Mouse (Mus musculus) splenic B cell, adult 2 months (primary cell): ENCODE results near the gene Spaca9.

ENCODE experiments used
- DNase-seq: peaks from one replicate; pipeline ENCODE4 v3.0.0-alpha.2; 2011; ENCODE audit warnings: low read depth, low spot score
- H3K27me3 ChIP-seq: 2 replicates; pipeline ENCODE4 v1.6.1; 2012; ENCODE audit warnings: mild to moderate bottlenecking, low read length, moderate library complexity, mixed read lengths; ENCODE audit not compliant: control insufficient read depth, poor library complexity, insufficient read depth, severe bottlenecking
- H3K36me3 ChIP-seq: 2 replicates; pipeline ENCODE4 v1.6.1; 2012; ENCODE audit warnings: mild to moderate bottlenecking, low read length, moderate library complexity, mixed read lengths; ENCODE audit not compliant: control insufficient read depth, poor library complexity, insufficient read depth, severe bottlenecking

The Spaca9 gene

DNA sequence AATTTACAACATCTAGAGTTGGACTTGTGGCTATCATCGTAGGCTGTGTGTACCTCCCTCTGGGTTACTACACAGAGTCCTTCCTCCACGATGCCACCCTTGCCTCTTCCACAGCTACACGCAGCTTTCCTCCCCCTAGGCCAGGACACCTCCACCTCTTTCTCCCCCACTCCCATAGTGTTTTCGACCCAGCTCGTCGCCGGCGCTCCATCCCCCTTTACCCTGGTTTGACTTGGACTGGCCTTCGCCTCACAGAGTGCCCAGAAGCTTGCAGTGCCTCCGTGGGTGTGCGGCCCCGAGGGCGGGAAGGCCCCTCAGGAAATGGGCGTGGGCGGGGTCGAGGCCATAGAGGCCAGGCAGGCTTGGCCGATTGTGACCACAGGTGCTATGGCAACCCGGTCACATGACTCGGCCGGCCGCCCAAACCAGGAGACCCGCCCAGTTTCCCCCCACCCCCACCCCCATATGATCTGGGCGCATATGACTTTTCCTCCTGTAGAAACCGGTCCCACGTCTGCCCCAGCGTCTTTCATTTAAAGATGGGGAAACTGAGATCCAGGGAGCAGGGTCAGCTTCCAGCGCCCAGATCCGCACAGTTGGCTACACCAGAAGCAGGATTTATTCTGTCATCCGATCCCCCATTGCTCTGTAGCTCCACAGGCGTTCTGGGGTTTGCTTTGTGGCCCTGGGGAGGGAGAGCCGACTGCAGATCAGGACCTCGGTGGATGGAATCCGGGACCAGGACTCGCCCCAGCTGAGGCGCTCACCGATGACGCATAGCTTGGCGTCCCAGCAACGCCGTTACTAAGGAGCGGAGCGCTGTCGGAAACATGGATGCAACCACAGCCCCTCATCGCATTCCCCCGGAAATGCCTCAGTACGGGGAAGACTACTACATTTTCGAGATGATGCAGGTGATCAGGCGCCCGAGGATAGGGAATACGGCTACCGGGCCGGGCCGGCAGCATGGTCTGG, at the start of gene Spaca9, which contains the start of gene Ak8:
TSS of gene Spaca9 (minus strand) at position 367 of the 975 bp plus-strand sequence.
TSS of gene Ak8 (plus strand) at position 804 of the 975 bp plus-strand sequence.
- Histone ChIP-seq H3K36me3 (no peaks in the 10 kb centered on the region), H3K27me3 (no peaks in the 10 kb centered on the region)
- peak; percentile 68 for DNase-seq

DNA sequence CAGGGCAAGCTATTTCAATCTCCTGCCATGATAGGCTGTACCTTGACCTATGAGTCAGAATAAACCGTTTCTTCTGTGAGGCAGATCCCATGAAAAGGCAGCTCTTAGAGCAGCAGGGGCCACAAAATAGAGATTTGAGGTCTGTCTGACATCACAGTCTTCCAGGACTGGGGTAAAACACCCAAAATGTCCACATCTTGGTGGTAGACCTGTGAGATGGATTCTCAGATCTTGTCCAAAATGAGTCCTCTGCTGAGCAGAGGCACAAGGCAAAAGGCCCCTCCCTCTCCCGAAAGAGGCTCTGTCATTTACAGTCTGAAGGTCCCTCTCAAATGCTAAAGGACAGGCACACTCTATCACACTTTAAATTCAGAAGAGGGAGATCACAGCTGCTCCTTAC, 48.2 kb upstream of the Spaca9 start:
- Histone ChIP-seq H3K36me3 (no peaks in the 10 kb centered on the region), H3K27me3 (no peaks in the 10 kb centered on the region)

DNA sequence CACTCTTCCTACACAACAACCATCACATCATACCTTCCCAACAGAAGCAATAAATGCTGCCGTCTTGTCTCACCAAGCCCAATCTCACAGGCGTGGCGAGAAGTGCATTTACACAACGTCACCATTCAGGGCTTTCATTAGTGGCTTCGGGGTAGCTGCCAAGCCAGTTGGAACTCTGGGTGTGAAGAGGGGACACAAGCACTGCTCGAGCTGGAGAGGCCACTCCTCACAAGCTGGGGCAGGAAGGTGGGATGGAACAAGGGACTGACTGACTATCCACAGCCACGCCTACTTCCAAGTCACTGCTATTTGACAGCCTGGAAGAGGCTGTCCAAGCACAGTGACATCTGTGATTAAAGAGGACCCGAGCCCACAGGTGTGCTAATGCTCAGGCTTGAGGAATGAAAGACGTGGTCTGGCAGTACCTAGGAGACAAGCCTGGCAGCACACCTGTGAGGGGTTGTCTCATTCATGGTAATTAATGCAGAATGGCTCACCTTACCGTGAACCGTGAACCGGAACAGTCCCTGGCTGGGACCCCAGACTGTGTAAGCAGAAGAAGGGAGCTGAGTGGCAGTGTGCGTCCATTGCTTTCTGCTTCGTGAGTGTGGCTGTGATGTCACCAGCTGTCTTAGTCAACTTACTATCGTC, 47.3 kb upstream of the Spaca9 start:
- H3K36me3 ChIP-seq: no peaks in the 10 kb centered on the region
- H3K27me3 ChIP-seq: no peaks in the 10 kb centered on the region
- no peak for DNase-seq

More for the DNA sequence above, 48.2 kb upstream of the Spaca9 start:
- DNase-seq: no peak

DNA sequence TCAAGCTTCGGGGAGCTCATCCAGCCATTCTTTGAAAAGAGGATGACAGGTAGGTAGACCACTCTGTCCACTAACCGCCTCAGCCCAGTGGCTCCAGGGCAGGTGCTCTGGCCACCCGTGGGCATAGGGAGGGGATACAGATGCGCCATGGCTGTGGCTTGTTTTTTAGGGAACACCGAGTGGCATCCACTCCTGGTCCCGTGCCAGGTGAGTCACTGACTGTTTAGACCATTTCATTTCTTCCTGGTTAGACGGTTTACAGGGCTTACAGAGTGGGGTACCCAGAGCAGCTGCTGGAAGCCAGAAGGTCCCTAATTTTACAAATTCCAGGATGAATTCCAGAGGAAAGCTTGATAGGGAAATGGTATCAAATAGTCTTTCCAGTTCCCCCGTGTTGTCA, 43.2 kb upstream of the Spaca9 start:
- no peaks in the 10 kb centered on the region for H3K36me3 ChIP-seq
- H3K27me3 ChIP-seq: no peaks in the 10 kb centered on the region
- DNase-seq: no peak

DNA sequence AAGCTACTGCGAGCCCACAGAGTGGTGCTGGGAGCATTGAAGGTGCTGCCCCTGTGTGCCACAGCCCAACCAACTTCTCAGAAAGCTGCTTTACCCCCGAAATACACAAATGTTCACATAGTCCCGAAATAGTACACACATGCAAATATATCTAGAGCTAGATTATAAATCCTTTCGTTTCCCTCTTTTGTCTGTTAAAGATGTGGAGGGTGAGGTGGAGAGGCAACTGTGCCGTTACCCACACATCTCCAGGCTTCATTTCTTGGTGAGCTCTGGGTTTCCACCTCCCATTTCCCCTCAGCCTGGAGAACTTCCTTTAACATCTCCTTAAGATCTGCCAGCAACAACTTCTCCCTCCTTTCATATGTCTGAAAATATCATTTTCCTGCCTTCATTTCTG, 40.6 kb upstream of the Spaca9 start:
- H3K36me3 ChIP-seq: no peaks in the 10 kb centered on the region
- H3K27me3 ChIP-seq: no peaks in the 10 kb centered on the region
- peak; percentile 37 for DNase-seq

DNA sequence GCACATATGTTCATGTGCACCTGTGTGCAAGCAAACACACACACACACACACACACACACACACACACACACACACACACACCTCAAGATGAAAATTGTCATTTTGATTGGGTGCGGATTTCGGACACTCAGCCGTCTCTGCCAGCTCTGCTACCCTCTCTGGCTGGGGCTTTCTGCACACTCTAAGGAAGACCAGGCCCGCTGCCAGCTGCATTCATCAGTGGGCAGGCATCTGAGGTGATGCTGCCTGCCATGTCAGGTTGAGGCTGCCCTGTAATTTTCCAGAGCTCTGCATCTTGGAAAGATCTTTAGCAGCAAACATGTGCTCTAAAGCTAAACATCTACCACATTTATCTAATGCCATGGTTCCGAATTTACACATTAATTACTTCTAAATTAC, 37.6 kb upstream of the Spaca9 start:
- no peak for DNase-seq
- no peaks in the 10 kb centered on the region for H3K36me3 ChIP-seq
- no peaks in the 10 kb centered on the region; the same call in 1 of the 2 replicates for H3K27me3 ChIP-seq

DNA sequence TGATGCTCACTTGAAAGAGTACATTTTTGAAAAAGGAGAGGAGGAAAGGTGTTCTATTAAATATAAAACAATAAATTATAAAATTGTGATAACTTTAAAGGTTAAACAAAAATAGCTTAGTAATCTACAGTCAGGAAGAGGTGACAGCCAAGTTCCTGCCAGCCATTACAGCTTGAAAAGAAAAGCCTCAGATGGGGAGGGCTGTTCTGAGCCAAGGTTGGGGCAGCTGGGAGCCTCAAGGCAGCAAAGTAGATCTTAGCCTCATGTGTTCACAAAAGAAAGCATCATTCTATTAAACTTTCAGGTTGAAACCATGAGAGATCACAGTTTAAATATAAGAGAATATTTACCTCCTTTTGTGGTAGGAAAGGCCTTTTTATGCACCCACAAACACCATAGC, 31.1 kb upstream of the Spaca9 start:
- DNase-seq: no peak
- H3K36me3 ChIP-seq: no peaks in the 10 kb centered on the region

DNA sequence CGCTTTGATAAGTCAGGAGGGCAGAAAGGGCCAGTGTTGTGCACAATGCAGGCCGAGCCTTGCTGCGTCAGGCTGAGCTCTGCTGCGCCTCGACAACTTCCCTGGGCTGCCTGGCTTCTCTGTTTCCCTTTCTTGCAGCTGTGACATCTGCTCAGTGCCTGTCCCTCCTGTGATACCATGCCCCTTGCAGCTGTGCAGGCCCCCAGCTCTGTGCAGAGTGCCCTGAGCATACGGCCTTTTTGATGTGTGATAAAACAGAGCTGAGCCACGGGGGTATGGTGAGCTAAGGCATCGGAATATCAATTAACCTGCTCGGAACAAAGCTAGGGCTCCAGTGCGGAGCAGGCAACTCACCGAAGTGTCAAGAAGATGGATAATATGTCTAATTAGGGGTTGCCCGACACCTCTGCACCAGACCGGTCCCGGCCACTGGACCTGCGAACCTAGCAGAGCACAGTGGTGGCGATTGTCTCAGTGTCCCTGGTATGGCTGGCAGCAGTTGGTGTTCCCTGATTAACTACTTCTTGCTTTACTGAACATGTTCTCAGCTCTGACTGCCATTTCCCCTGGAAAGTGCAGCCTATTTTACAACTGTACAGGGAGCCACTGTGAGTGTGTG, 28.4 kb upstream of the Spaca9 start:
- Histone ChIP-seq H3K36me3 (no peaks in the 10 kb centered on the region), H3K27me3 (no peaks in the 10 kb centered on the region; the same call in 1 of the 2 replicates)
- no peak for DNase-seq

More for the DNA sequence above, 31.1 kb upstream of the Spaca9 start:
- no peaks in the 10 kb centered on the region; the same call in 1 of the 2 replicates for H3K27me3 ChIP-seq

DNA sequence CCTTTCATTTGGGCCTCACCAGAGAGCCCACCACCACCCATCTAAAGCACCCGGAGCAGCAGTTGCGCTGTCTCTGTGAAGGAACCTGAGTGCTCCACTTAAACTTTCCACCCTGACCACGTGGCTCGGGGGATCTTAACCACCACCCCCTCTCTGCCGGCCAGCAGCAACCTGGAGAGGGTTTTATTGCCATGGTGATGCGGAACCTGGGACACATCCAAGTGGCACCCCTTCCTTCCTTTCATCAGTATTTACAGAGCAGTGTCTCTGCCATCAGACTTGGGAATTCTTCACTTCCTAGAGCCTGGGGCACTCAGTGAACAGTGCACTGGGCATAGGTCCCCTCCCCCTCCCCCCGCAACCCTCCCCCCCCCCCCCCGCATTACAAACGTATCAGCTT, 24.4 kb upstream of the Spaca9 start:
- no peaks in the 10 kb centered on the region for H3K36me3 ChIP-seq
- no peak for DNase-seq
- no peaks in the 10 kb centered on the region for H3K27me3 ChIP-seq

DNA sequence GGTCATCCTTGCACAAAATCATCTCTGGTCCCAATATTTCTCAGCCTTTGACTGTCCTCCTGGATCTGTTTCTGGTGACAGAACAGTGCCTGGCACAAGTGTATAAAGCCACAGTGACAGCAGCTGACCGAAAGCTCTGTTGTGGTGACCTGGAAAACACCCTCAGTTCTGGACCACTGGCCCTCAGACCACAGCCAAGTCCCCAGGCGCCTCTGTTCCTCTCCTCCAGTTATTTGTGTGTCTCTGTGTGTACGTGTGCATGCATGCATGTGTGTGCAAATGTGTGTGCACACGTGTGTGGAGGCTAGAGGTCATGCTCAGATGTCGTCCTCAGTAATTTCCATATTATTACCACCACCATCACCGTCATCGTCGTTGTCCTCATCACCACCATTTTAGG, 22.9 kb upstream of the Spaca9 start:
- no peaks in the 10 kb centered on the region for H3K27me3 ChIP-seq
- no peaks in the 10 kb centered on the region for H3K36me3 ChIP-seq

DNA sequence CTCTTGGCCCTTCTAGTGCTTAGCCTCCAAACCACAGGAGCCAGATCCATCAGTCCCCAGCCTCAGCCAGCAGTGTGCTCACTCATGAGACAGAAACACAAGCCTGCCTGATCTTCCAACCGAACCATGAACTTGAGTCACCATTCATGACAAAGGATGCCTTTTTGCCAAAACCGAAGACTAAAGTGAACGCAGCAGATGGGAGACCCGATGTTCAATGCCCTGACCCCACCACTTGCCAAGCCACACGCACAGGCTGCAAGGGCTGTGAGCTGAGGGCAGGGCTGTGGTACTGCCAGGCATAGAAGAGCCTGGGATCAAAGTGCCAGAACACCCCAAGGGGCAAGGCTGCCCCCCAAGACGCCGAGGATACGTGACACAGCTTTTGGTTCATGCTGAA, 13.5 kb upstream of the Spaca9 start:
- Histone ChIP-seq H3K36me3 (no peaks in the 10 kb centered on the region), H3K27me3 (no peaks in the 10 kb centered on the region)
- DNase-seq: no peak

More for the DNA sequence above, 22.9 kb upstream of the Spaca9 start:
- peak; percentile 9 for DNase-seq

DNA sequence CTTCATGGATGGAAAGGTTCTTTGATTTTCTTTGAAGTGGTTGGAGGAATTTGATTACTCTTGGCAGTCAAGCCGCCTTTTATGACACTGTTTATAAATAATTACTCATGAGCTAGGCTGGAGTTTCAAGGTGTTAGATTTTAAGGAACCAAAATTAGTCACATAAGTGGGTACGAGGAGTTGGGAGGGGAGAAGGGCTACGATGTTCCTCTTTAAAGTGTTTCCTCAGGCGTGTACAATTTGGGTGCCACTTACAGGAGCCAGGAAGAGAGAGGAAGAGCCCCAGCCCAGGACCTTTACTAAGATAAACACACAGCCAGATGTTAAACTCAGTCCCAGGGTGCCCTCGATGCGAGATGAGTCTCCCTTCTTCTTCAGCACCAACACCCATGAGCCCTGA, 7.3 kb upstream of the Spaca9 start:
- no peaks in the 10 kb centered on the region for H3K27me3 ChIP-seq

DNA sequence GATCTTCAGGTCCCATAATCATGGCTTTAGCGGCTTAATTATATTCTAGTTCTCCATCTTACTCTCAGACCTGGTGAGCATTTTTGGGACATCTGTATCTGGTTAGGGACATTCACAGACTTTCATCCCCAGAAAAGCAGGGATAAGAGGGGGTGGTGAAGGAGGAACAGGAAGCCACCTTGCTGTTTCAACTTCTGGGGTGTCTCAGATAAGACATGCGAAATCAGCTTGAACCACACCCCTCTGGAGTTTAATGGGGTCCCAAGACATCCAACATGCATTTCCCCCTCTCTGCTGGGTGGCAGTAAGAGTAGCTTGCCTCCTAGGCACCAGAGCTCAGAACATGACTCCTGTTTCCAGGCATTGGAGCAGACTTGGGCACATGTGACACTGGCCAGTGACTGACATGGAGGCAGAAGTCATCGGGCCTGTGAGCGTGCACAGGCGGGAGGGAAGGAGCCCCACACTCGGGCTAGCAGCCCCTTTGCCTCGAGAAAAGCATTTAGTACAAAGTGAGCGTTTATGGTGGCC, 6.6 kb upstream of the Spaca9 start:
- Histone ChIP-seq H3K36me3 (no peaks in the 10 kb centered on the region), H3K27me3 (no peaks in the 10 kb centered on the region)
- DNase-seq: no peak

More for the DNA sequence above, 7.3 kb upstream of the Spaca9 start:
- H3K36me3 ChIP-seq: no peaks in the 10 kb centered on the region
- no peak for DNase-seq

DNA sequence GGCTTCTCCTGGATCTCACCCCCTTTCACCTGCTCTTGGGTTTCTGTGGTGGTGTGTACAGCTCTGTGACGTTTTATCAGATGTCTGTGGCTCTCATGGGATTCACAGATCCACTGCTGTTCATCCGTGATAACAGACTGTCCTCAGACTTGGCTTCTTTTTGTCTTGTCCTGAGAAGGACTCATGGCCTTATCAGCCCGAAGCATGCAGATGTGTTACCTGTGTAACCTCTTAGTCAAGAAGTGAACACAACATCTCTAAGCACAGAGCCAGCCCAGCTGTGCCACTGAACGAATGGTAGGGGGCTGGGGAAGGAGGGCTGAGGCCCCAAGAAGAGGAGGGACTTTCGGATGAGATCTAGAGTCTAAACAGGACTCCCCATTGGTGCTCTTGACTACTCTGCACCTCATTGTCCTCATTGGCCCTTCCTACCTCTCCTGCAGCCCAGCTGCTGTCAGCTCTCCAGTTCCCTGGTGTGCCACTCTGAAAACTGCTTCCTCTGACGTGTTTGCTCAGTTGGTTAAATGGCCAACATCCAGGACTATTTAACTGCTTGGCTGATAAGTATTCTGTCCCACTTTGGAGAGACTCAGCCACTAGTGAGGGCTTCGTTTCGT, 2.2 kb upstream of the Spaca9 start:
- DNase-seq: no peak
- no peaks in the 10 kb centered on the region for H3K36me3 ChIP-seq
- H3K27me3 ChIP-seq: no peaks in the 10 kb centered on the region
